Mouse (Mus musculus): ENCODE data around the gene Bex3.
"Not testable (repeated sequence)": the region's sequence is repeated elsewhere in the genome, so short reads cannot be mapped to it uniquely, and the experiment has no call there.

DNA sequence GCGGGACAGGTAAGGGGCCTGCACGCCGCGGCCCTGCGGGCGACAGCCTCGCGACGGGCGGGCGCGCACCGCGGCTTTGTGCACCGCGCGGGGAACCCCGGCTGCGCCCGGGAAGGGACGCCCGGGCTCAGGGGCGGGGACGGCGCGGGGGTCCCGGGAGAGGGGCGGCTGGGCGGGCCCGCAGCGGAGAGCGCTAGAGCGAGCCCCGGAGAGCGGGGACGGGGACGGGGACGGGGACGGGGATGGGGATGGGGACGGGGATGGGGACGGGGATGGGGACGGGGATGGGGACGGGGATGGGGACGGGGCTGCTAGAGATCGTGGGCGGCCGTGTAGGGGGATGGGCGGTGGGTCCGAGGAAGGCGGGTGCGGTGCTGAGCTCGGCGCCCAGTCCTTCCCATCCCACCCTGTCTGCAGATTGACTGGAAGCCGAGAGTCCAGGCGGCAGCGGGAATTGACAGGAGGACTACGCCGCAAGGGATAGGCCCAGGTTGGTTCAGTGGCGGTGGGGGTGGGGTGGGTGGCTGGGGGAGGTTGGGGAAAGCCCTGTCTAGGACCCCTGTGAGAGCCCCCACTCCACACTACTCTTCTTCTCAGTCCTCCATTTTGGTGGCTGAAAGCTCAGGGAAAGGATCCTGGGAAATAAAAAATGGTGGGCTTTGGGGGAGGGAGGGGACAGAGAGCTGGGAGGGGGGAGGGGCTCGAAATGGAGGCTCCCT lies 499 bp downstream of the Bex3 start:
- TF ChIP-seq CTCF (IDR thresholded peaks at IDR 0.05; ENCODE audit: borderline replicate concordance, insufficient read depth, low read length); POLR2A (IDR thresholded peaks at IDR 0.05; ENCODE audit: low read depth, low read length): not testable (repeated sequence)
